Mouse (Mus musculus): ENCODE results near the gene Slc7a9. TPM values are rescaled to one million over a fixed set of nuclear protein-coding genes. Genes with fewer than 3 reads are reported as not detected.

The Slc7a9 gene
- polyA plus RNA-seq (2012; ENCODE audit: insufficient read depth, insufficient read length, missing spikeins), result not detected in 2 replicates

GRCm38 (mm10) chr7:35447996-35448846, at the start of gene Slc7a9:
Gene Slc7a9, plus strand, starts transcription at chr7:35448796.
- H3K27ac ChIP-seq (replicated peaks; ENCODE audit: low read depth, low read length), result no peak within 1 kb of the TSS

GRCm38 (mm10) chr7:35401169-35401568, 47.4 kb upstream of the Slc7a9 start:
- Histone ChIP-seq H3K27ac (replicated peaks; ENCODE audit: low read depth, low read length) (no peak overlapping the region), H3K4me1 (ENCODE audit: control insufficient read depth, insufficient read depth, insufficient read length, low read length) (peaks cover 2% of the 10 kb centered on the region; the same call in 1 of the 2 replicates), H3K4me3 (ENCODE audit: insufficient read depth, low read depth, low read length) (no peak overlapping the region)

More at GRCm38 (mm10) chr7:35447996-35448846, at the start of gene Slc7a9:
- no peak within 1 kb of the TSS for H3K4me3 ChIP-seq (ENCODE audit: insufficient read depth, low read depth, low read length)
- no peaks in the 10 kb centered on the region for H3K4me1 ChIP-seq (ENCODE audit: control insufficient read depth, insufficient read depth, insufficient read length, low read length)

GRCm38 (mm10) chr7:35415226-35415625, 33.4 kb upstream of the Slc7a9 start:
- H3K4me1 ChIP-seq (ENCODE audit: control insufficient read depth, insufficient read depth, insufficient read length, low read length), result no peaks in the 10 kb centered on the region
- no peak overlapping the region for H3K27ac ChIP-seq (replicated peaks; ENCODE audit: low read depth, low read length)
- H3K4me3 ChIP-seq (ENCODE audit: insufficient read depth, low read depth, low read length), result no peak overlapping the region

GRCm38 (mm10) chr7:35415801-35416653, 32.6 kb upstream of the Slc7a9 start:
- Histone ChIP-seq H3K27ac (replicated peaks; ENCODE audit: low read depth, low read length) (no peak overlapping the region), H3K4me3 (ENCODE audit: insufficient read depth, low read depth, low read length) (no peak overlapping the region), H3K4me1 (ENCODE audit: control insufficient read depth, insufficient read depth, insufficient read length, low read length) (no peaks in the 10 kb centered on the region)

GRCm38 (mm10) chr7:35416654-35416948, 32.0 kb upstream of the Slc7a9 start:
- no peak overlapping the region for H3K4me3 ChIP-seq (ENCODE audit: insufficient read depth, low read depth, low read length)
- H3K27ac ChIP-seq (replicated peaks; ENCODE audit: low read depth, low read length), result no peak overlapping the region
- no peaks in the 10 kb centered on the region for H3K4me1 ChIP-seq (ENCODE audit: control insufficient read depth, insufficient read depth, insufficient read length, low read length)

GRCm38 (mm10) chr7:35423071-35423470, 25.5 kb upstream of the Slc7a9 start:
- H3K4me3 ChIP-seq (ENCODE audit: insufficient read depth, low read depth, low read length), result no peak overlapping the region
- no peaks in the 10 kb centered on the region for H3K4me1 ChIP-seq (ENCODE audit: control insufficient read depth, insufficient read depth, insufficient read length, low read length)
- H3K27ac ChIP-seq (replicated peaks; ENCODE audit: low read depth, low read length), result no peak overlapping the region

- no peaks in the 10 kb centered on the region for H3K4me1 ChIP-seq (ENCODE audit: control insufficient read depth, insufficient read depth, insufficient read length, low read length)
- H3K27ac ChIP-seq (replicated peaks; ENCODE audit: low read depth, low read length), result no peak overlapping the region
Observed at GRCm38 (mm10) chr7:35428146-35428545, 20.4 kb upstream of the Slc7a9 start.

GRCm38 (mm10) chr7:35435266-35435665, 13.3 kb upstream of the Slc7a9 start:
- Histone ChIP-seq H3K4me3 (ENCODE audit: insufficient read depth, low read depth, low read length) (no peak overlapping the region), H3K27ac (replicated peaks; ENCODE audit: low read depth, low read length) (no peak overlapping the region), H3K4me1 (ENCODE audit: control insufficient read depth, insufficient read depth, insufficient read length, low read length) (no peaks in the 10 kb centered on the region; the same call in 1 of the 2 replicates)

More at GRCm38 (mm10) chr7:35428146-35428545, 20.4 kb upstream of the Slc7a9 start:
- no peak overlapping the region for H3K4me3 ChIP-seq (ENCODE audit: insufficient read depth, low read depth, low read length)

- H3K4me1 ChIP-seq (ENCODE audit: control insufficient read depth, insufficient read depth, insufficient read length, low read length), result no peaks in the 10 kb centered on the region
- H3K27ac ChIP-seq (replicated peaks; ENCODE audit: low read depth, low read length), result no peak overlapping the region
- no peak overlapping the region for H3K4me3 ChIP-seq (ENCODE audit: insufficient read depth, low read depth, low read length)
Observed at GRCm38 (mm10) chr7:35447501-35447900, 1.1 kb upstream of the Slc7a9 start.

- Histone ChIP-seq H3K4me3 (ENCODE audit: insufficient read depth, low read depth, low read length) (no peak overlapping the region), H3K27ac (replicated peaks; ENCODE audit: low read depth, low read length) (no peak overlapping the region), H3K4me1 (ENCODE audit: control insufficient read depth, insufficient read depth, insufficient read length, low read length) (no peaks in the 10 kb centered on the region)
Observed at GRCm38 (mm10) chr7:35448867-35449266, 271 bp downstream of the Slc7a9 start.

GRCm38 (mm10) chr7:35456091-35456814, 7.7 kb downstream of the Slc7a9 start:
- no peaks in the 10 kb centered on the region for H3K4me1 ChIP-seq (ENCODE audit: control insufficient read depth, insufficient read depth, insufficient read length, low read length)
- no peak overlapping the region for H3K27ac ChIP-seq (replicated peaks; ENCODE audit: low read depth, low read length)

GRCm38 (mm10) chr7:35460971-35461370, 12.4 kb downstream of the Slc7a9 start:
- no peak overlapping the region for H3K27ac ChIP-seq (replicated peaks; ENCODE audit: low read depth, low read length)
- H3K4me3 ChIP-seq (ENCODE audit: insufficient read depth, low read depth, low read length), result no peak overlapping the region
- H3K4me1 ChIP-seq (ENCODE audit: control insufficient read depth, insufficient read depth, insufficient read length, low read length), result no peaks in the 10 kb centered on the region

More at GRCm38 (mm10) chr7:35456091-35456814, 7.7 kb downstream of the Slc7a9 start:
- no peak overlapping the region for H3K4me3 ChIP-seq (ENCODE audit: insufficient read depth, low read depth, low read length)

- Histone ChIP-seq H3K4me3 (ENCODE audit: insufficient read depth, low read depth, low read length) (no peak overlapping the region), H3K27ac (replicated peaks; ENCODE audit: low read depth, low read length) (no peak overlapping the region), H3K4me1 (ENCODE audit: control insufficient read depth, insufficient read depth, insufficient read length, low read length) (no peaks in the 10 kb centered on the region)
Observed at GRCm38 (mm10) chr7:35465027-35465426, 16.4 kb downstream of the Slc7a9 start.

- Histone ChIP-seq H3K4me3 (ENCODE audit: insufficient read depth, low read depth, low read length) (no peak overlapping the region), H3K27ac (replicated peaks; ENCODE audit: low read depth, low read length) (no peak overlapping the region), H3K4me1 (ENCODE audit: control insufficient read depth, insufficient read depth, insufficient read length, low read length) (no peaks in the 10 kb centered on the region)
Observed at GRCm38 (mm10) chr7:35467856-35468255, 19.3 kb downstream of the Slc7a9 start.

GRCm38 (mm10) chr7:35470794-35471193, 22.2 kb downstream of the Slc7a9 start:
- H3K27ac ChIP-seq (replicated peaks; ENCODE audit: low read depth, low read length), result no peak overlapping the region
- no peak overlapping the region for H3K4me3 ChIP-seq (ENCODE audit: insufficient read depth, low read depth, low read length)
- no peaks in the 10 kb centered on the region for H3K4me1 ChIP-seq (ENCODE audit: control insufficient read depth, insufficient read depth, insufficient read length, low read length)
